Mouse (Mus musculus): ENCODE data around the gene Acoxl. TPM values are rescaled to one million over a fixed set of nuclear protein-coding genes. Genes with fewer than 3 reads are reported as not detected.

Gene Acoxl
- polyA plus RNA-seq, 1 experiment, result not detected

- TF ChIP-seq FLI1 (IDR thresholded peaks at IDR 0.05; ENCODE audit: low read length) (no peak), GATA1 (IDR thresholded peaks at IDR 0.05; ENCODE audit: borderline replicate concordance, low read length) (no peak)
- Histone ChIP-seq H3K36me3 (replicated peaks; ENCODE audit: low read length) (peaks cover 57% of the 10 kb centered on the region), H3K4me1 (peaks cover 38% of the 10 kb centered on the region), H3K27me3 (replicated peaks) (peaks cover 67% of the 10 kb centered on the region), H3K4me3 (replicated peaks) (no peak overlapping the region), H3K9me3 (no peaks in the 10 kb centered on the region)
Measured at GRCm38 (mm10) chr2:128155412-128156066, 316.9 kb downstream of the Acoxl start.

GRCm38 (mm10) chr2:128156067-128156462, 317.4 kb downstream of the Acoxl start:
- peaks cover 52% of the 10 kb centered on the region for H3K36me3 ChIP-seq (replicated peaks; ENCODE audit: low read length)

GRCm38 (mm10) chr2:128156557-128157412, 318.1 kb downstream of the Acoxl start:
- H3K27me3 ChIP-seq (replicated peaks), result peaks cover 61% of the 10 kb centered on the region
- H3K4me1 ChIP-seq, result peaks cover 40% of the 10 kb centered on the region
- peaks cover 50% of the 10 kb centered on the region for H3K36me3 ChIP-seq (replicated peaks; ENCODE audit: low read length)
- TF ChIP-seq GATA1 (IDR thresholded peaks at IDR 0.05; ENCODE audit: borderline replicate concordance, low read length) (no peak), FLI1 (IDR thresholded peaks at IDR 0.05; ENCODE audit: low read length) (no peak)
- no peak overlapping the region for H3K4me3 ChIP-seq (replicated peaks)
- no peaks in the 10 kb centered on the region for H3K9me3 ChIP-seq

More at GRCm38 (mm10) chr2:128156067-128156462, 317.4 kb downstream of the Acoxl start:
- no peaks in the 10 kb centered on the region for H3K9me3 ChIP-seq
- peaks cover 63% of the 10 kb centered on the region for H3K27me3 ChIP-seq (replicated peaks)
- H3K4me3 ChIP-seq (replicated peaks), result peak overlapping the region; percentile 35
- TF ChIP-seq FLI1 (IDR thresholded peaks at IDR 0.05; ENCODE audit: low read length) (no peak), GATA1 (IDR thresholded peaks at IDR 0.05; ENCODE audit: borderline replicate concordance, low read length) (no peak)
- H3K4me1 ChIP-seq, result peaks cover 38% of the 10 kb centered on the region

GRCm38 (mm10) chr2:128158734-128159410, 320.2 kb downstream of the Acoxl start:
- Histone ChIP-seq H3K27me3 (replicated peaks) (peaks cover 56% of the 10 kb centered on the region), H3K4me3 (replicated peaks) (peak overlapping the region; percentile 73), H3K4me1 (peaks cover 38% of the 10 kb centered on the region), H3K36me3 (replicated peaks; ENCODE audit: low read length) (peaks cover 50% of the 10 kb centered on the region), H3K9me3 (no peaks in the 10 kb centered on the region)
- TF ChIP-seq GATA1 (IDR thresholded peaks at IDR 0.05; ENCODE audit: borderline replicate concordance, low read length) (no peak), FLI1 (IDR thresholded peaks at IDR 0.05; ENCODE audit: low read length) (no peak)

- peaks cover 46% of the 10 kb centered on the region for H3K36me3 ChIP-seq (replicated peaks; ENCODE audit: low read length)
- H3K4me1 ChIP-seq, result peaks cover 38% of the 10 kb centered on the region
- H3K9me3 ChIP-seq, result no peaks in the 10 kb centered on the region
- peaks cover 50% of the 10 kb centered on the region for H3K27me3 ChIP-seq (replicated peaks)
- no peak for TF ChIP-seq FLI1 (IDR thresholded peaks at IDR 0.05; ENCODE audit: low read length)
- TF ChIP-seq GATA1 (IDR thresholded peaks at IDR 0.05; ENCODE audit: borderline replicate concordance, low read length), result no peak
- H3K4me3 ChIP-seq (replicated peaks), result no peak overlapping the region
Measured at GRCm38 (mm10) chr2:128159619-128160125, 321.0 kb downstream of the Acoxl start.

GRCm38 (mm10) chr2:128163177-128163576, 324.5 kb downstream of the Acoxl start:
- Histone ChIP-seq H3K9me3 (no peaks in the 10 kb centered on the region), H3K27me3 (replicated peaks) (peaks cover 29% of the 10 kb centered on the region), H3K36me3 (replicated peaks; ENCODE audit: low read length) (peaks cover 21% of the 10 kb centered on the region), H3K4me3 (replicated peaks) (no peak overlapping the region), H3K4me1 (peaks cover 16% of the 10 kb centered on the region)
- TF ChIP-seq FLI1 (IDR thresholded peaks at IDR 0.05; ENCODE audit: low read length) (no peak), GATA1 (IDR thresholded peaks at IDR 0.05; ENCODE audit: borderline replicate concordance, low read length) (no peak)

- peaks cover under 1% of the 10 kb centered on the region for H3K36me3 ChIP-seq (replicated peaks; ENCODE audit: low read length)
- no peaks in the 10 kb centered on the region for H3K9me3 ChIP-seq
- H3K4me3 ChIP-seq (replicated peaks), result no peak overlapping the region
- peaks cover 32% of the 10 kb centered on the region for H3K27me3 ChIP-seq (replicated peaks)
- H3K4me1 ChIP-seq, result peaks cover 2% of the 10 kb centered on the region; the same call in 1 of the 2 replicates
- TF ChIP-seq GATA1 (IDR thresholded peaks at IDR 0.05; ENCODE audit: borderline replicate concordance, low read length), result no peak
- TF ChIP-seq FLI1 (IDR thresholded peaks at IDR 0.05; ENCODE audit: low read length), result no peak
Measured at GRCm38 (mm10) chr2:128166623-128167423, 328.1 kb downstream of the Acoxl start.

- Histone ChIP-seq H3K27me3 (replicated peaks) (peaks cover 36% of the 10 kb centered on the region), H3K9me3 (no peaks in the 10 kb centered on the region), H3K4me3 (replicated peaks) (no peak overlapping the region), H3K4me1 (no peaks in the 10 kb centered on the region), H3K36me3 (replicated peaks; ENCODE audit: low read length) (no peaks in the 10 kb centered on the region)
- no peak for TF ChIP-seq FLI1 (IDR thresholded peaks at IDR 0.05; ENCODE audit: low read length)
- TF ChIP-seq GATA1 (IDR thresholded peaks at IDR 0.05; ENCODE audit: borderline replicate concordance, low read length), result no peak
Measured at GRCm38 (mm10) chr2:128167930-128168329, 329.3 kb downstream of the Acoxl start.

- no peaks in the 10 kb centered on the region for H3K9me3 ChIP-seq
- no peaks in the 10 kb centered on the region for H3K36me3 ChIP-seq (replicated peaks; ENCODE audit: low read length)
- 0 out of 2 replicates have a peak, but pooled peaks cover 5% of the 10 kb centered on the region for H3K4me1 ChIP-seq
- TF ChIP-seq GATA1 (IDR thresholded peaks at IDR 0.05; ENCODE audit: borderline replicate concordance, low read length) (no peak), FLI1 (IDR thresholded peaks at IDR 0.05; ENCODE audit: low read length) (no peak)
- no peak overlapping the region for H3K4me3 ChIP-seq (replicated peaks)
- H3K27me3 ChIP-seq (replicated peaks), result peaks cover 45% of the 10 kb centered on the region
Measured at GRCm38 (mm10) chr2:128169486-128169885, 330.8 kb downstream of the Acoxl start.

Data from megakaryocyte, embryonic 14.5 days (primary cell).